In genomic region chr6:115477081-115477695, GRCm38 (mm10) we compare ENCODE assay signal across 16 mouse cellular contexts.
DNase-seq lines count a peak whose midpoint lies in the region; ATAC-seq and TF ChIP-seq lines count a peak whose summit lies in the region.
"Had no signal": no experiment of that assay in that cellular context is flagged by ENCODE, and none has a peak within 500 bp of the region (broad histone marks: within the 10 kb centered on the region; RNA-seq: fewer than 3 reads in every experiment).

No protein-coding gene starts in this region.

- DNase-seq in heart, adult 11 months, result peak; percentile 94
- no peak for DNase-seq in heart, postnatal 14 days
- DNase-seq in kidney, adult 9 months, result peak; percentile 21
- no peak for DNase-seq in kidney, adult 8-10 months
- no peak for DNase-seq in lung, postnatal 10 days
- no peak for DNase-seq in urinary bladder, adult 18-20 months (ENCODE audit: low spot score in 2 of 2)
- DNase-seq: cerebellum, adult 11-12 months; gastrocnemius, postnatal 36 days; midbrain, embryonic 14.5 days; thymus, postnatal 25 days had no signal

- 0 out of 2 replicates have a peak overlapping the region, but pooled peaks have one; percentile 25 for H3K27ac ChIP-seq in lung, embryonic 15.5 days
- H3K27ac ChIP-seq in small intestine, adult 2 months (ENCODE audit: insufficient read depth, low read depth, low read length), result peak overlapping the region; percentile 15; the same call in 1 of the 2 replicates
- H3K27ac ChIP-seq: embryonic facial prominence, embryonic 13.5 days; liver, embryonic 15.5 days; macrophage had no signal

- TF ChIP-seq POLR2A in small intestine, adult 2 months (IDR thresholded peaks at IDR 0.05; ENCODE audit: low read depth, low read length), result no peak

- TF ChIP-seq CTCF in small intestine, adult 2 months (IDR thresholded peaks at IDR 0.05; ENCODE audit: extremely low read depth, insufficient read length, insufficient replicate concordance, low read depth, low read length), result no peak

- H3K4me2 ChIP-seq in lung, embryonic 15.5 days, result no peak overlapping the region
- H3K4me2 ChIP-seq: embryonic facial prominence, embryonic 13.5 days; liver, embryonic 15.5 days had no signal

- H3K36me3 ChIP-seq in lung, embryonic 15.5 days, result no peaks in the 10 kb centered on the region
- no peaks in the 10 kb centered on the region; the same call in 1 of the 2 replicates for H3K36me3 ChIP-seq in small intestine, adult 2 months (ENCODE audit: control insufficient read depth, insufficient read depth, low read length)
- H3K36me3 ChIP-seq: embryonic facial prominence, embryonic 13.5 days; G1E; liver, embryonic 15.5 days had no signal

- no peaks in the 10 kb centered on the region for H3K9me3 ChIP-seq in lung, embryonic 15.5 days
- H3K9me3 ChIP-seq: embryonic facial prominence, embryonic 13.5 days; G1E; liver, embryonic 15.5 days had no signal

- intact Hi-C loops in heart, postnatal 14 days (cut with DNase I), result no loop called here

- H3K9ac ChIP-seq in lung, embryonic 15.5 days, result no peak overlapping the region
- H3K9ac ChIP-seq: embryonic facial prominence, embryonic 13.5 days; liver, embryonic 15.5 days had no signal

- WGBS in lung, embryonic 15.5 days, result 43% methylated on average over 7 of the region's 7 CpGs
- 34% methylated on average over 7 of the region's 7 CpGs for whole genome bisulfite sequencing in small intestine, adult 2 months

- no peak overlapping the region for H3K4me3 ChIP-seq in lung, embryonic 15.5 days
- no peak overlapping the region for H3K4me3 ChIP-seq in small intestine, adult 2 months (ENCODE audit: low read depth, low read length)
- H3K4me3 ChIP-seq: embryonic facial prominence, embryonic 13.5 days; liver, embryonic 15.5 days had no signal

- H3K4me1 ChIP-seq in lung, embryonic 15.5 days, result peaks cover 36% of the 10 kb centered on the region
- H3K4me1 ChIP-seq in small intestine, adult 2 months (ENCODE audit: control insufficient read depth, insufficient read depth, insufficient read length, low read length), result peaks cover 26% of the 10 kb centered on the region

- H3K27me3 ChIP-seq in lung, embryonic 15.5 days, result no peaks in the 10 kb centered on the region
- no peaks in the 10 kb centered on the region for H3K27me3 ChIP-seq in small intestine, adult 2 months (ENCODE audit: control insufficient read depth, insufficient read depth, low read length)
- H3K27me3 ChIP-seq: liver, embryonic 15.5 days had no signal

- ATAC-seq in lung, embryonic 15.5 days (ENCODE audit: borderline replicate concordance, extremely low read depth, low FRiP score, low TSS enrichment), result no peak

Comparison
In these comparisons a context has a peak if more than half of its experiments do, and no peak if none do; other contexts are left out.
1. DNase-seq: peak in heart, adult 11 months (single experiment) and kidney, adult 9 months (single experiment); none in heart, postnatal 14 days (0 of 2), kidney, adult 8-10 months (0 of 2), lung, postnatal 10 days (single experiment) and urinary bladder, adult 18-20 months (0 of 2).